Mouse (Mus musculus) adrenal gland, adult 18-20 months (tissue): Measurements from ENCODE around the gene Hmg20a. TPM values are rescaled to one million over a fixed set of nuclear protein-coding genes. Genes with fewer than 3 reads are reported as not detected.

Source experiments
- DNase-seq, 2 experiments: peaks; one replicate each; pipeline ENCODE4 v3.0.0; 2021 to 2022; ENCODE audit warnings: low spot score in 2 of 2
- long read RNA-seq, 2 experiments: library from polyadenylated mRNA; stranded (forward); transcript quantifications; one replicate each; pipeline ENCODE4 v2.0.0; 2021
- total RNA-seq, 2 experiments: library from RNA; stranded (reverse); gene quantifications; 1 replicate in 1 of 2; 2 replicates in 1 of 2; pipeline ENCODE4 v1.2.3; 2021

Gene Hmg20a
- total RNA-seq: 10 to 100 TPM; 31.5 to 37.5 TPM
- long read RNA-seq, experiment 1, transcript Hmg20a-201 (10 exons, 3,778 nt): major isoform, 5 of 9 reads
- long read RNA-seq, experiment 1, partial matches to known transcripts: 0 of 9 reads
- long read RNA-seq, experiment 1, other reads (novel, unspliced or antisense): 2 of 9 reads
- long read RNA-seq, experiment 2, partial matches to known transcripts: 18 of 25 reads
- long read RNA-seq, experiment 2, other reads (novel, unspliced or antisense): 4 of 25 reads

- DNase-seq: peak; percentile 98 to 99
These were observed at the start of gene Hmg20a, which contains the start of gene Peak1 for GRCm38 (mm10) chr9:56417948-56418737. Gene Hmg20a (plus strand): TSS chr9:56418609. Gene Peak1 (minus strand): TSS chr9:56418067.

- no peak for DNase-seq
These were observed 49.6 kb upstream of the Hmg20a start for GRCm38 (mm10) chr9:56368814-56369213.

- no peak for DNase-seq
These were observed 47.7 kb upstream of the Hmg20a start for GRCm38 (mm10) chr9:56370710-56371109.

GRCm38 (mm10) chr9:56374401-56374800 is 44.0 kb upstream of the Hmg20a start:
- no peak for DNase-seq

- no peak for DNase-seq
These were observed 35.6 kb upstream of the Hmg20a start for GRCm38 (mm10) chr9:56382786-56383185.

- DNase-seq: no peak
These were observed 25.6 kb upstream of the Hmg20a start for GRCm38 (mm10) chr9:56392857-56393256.

- no peak for DNase-seq
These were observed 22.1 kb upstream of the Hmg20a start for GRCm38 (mm10) chr9:56396306-56396705.

GRCm38 (mm10) chr9:56404619-56405018 is 13.8 kb upstream of the Hmg20a start:
- DNase-seq: no peak

- no peak for DNase-seq
These were observed 8.5 kb upstream of the Hmg20a start for GRCm38 (mm10) chr9:56409928-56410327.

GRCm38 (mm10) chr9:56412716-56413115 is 5.7 kb upstream of the Hmg20a start:
- DNase-seq: no peak

GRCm38 (mm10) chr9:56414322-56414721 is 4.1 kb upstream of the Hmg20a start:
- DNase-seq: no peak

GRCm38 (mm10) chr9:56415393-56415792 is 3.0 kb upstream of the Hmg20a start:
- DNase-seq: no peak

- DNase-seq: no peak
These were observed 2.3 kb upstream of the Hmg20a start for GRCm38 (mm10) chr9:56415935-56416607.

- DNase-seq: peak; percentile 87 to 88
These were observed 928 bp upstream of the Hmg20a start for GRCm38 (mm10) chr9:56417415-56417947.

- DNase-seq: peak; percentile 51 to 63
These were observed 380 bp downstream of the Hmg20a start for GRCm38 (mm10) chr9:56418738-56419239.

GRCm38 (mm10) chr9:56420236-56420635 is 1.8 kb downstream of the Hmg20a start:
- DNase-seq: no peak

- no peak for DNase-seq
These were observed 2.6 kb downstream of the Hmg20a start for GRCm38 (mm10) chr9:56420892-56421601.

GRCm38 (mm10) chr9:56421991-56422390 is 3.6 kb downstream of the Hmg20a start:
- no peak for DNase-seq

GRCm38 (mm10) chr9:56424861-56425260 is 6.5 kb downstream of the Hmg20a start:
- DNase-seq: no peak

GRCm38 (mm10) chr9:56435821-56436526 is 17.6 kb downstream of the Hmg20a start:
- DNase-seq: no peak
